Comparison of ENCODE assay signal across 25 mouse cellular contexts in genomic region chr1:151493826-151494225, GRCm38 (mm10).
"Had no signal": no experiment of that assay in that cellular context is flagged by ENCODE, and none has a peak within 500 bp of the region (broad histone marks: within the 10 kb centered on the region; RNA-seq: fewer than 3 reads in every experiment).

No protein-coding gene starts in this region.

- DNase-seq: gastrocnemius, adult 2 months; gastrocnemius, postnatal 10 days; gastrocnemius, postnatal 25 days; heart, postnatal 10 days; heart, postnatal 4 days; kidney, adult 18-20 months; kidney, adult 8-10 months; kidney, postnatal 10 days; kidney, postnatal 25 days; kidney, postnatal 4 days; left cerebral cortex, postnatal 4 days had no signal

- H3K36me3 ChIP-seq: heart, embryonic 10.5 days; heart, embryonic 12.5 days; hindbrain, embryonic 10.5 days; hindbrain, embryonic 12.5 days; intestine, embryonic 15.5 days; limb, embryonic 13.5 days; limb, embryonic 15.5 days had no signal

- ATAC-seq: hindbrain, embryonic 16.5 days; inflammation-experienced regulatory T-cells, adult 6 months; intestine, embryonic 15.5 days; intestine, postnatal 0 days had no signal

- H3K9ac ChIP-seq: heart, embryonic 12.5 days; hindbrain, embryonic 12.5 days; hindbrain, embryonic 14.5 days; intestine, embryonic 15.5 days; limb, embryonic 13.5 days; limb, embryonic 15.5 days; liver, embryonic 14.5 days had no signal

- H3K27me3 ChIP-seq: heart, embryonic 12.5 days; hindbrain, embryonic 12.5 days; intestine, embryonic 15.5 days; limb, embryonic 13.5 days; limb, embryonic 15.5 days had no signal

- H3K9me3 ChIP-seq: heart, embryonic 10.5 days; heart, embryonic 12.5 days; hindbrain, embryonic 10.5 days; hindbrain, embryonic 12.5 days; intestine, embryonic 15.5 days; limb, embryonic 13.5 days; limb, embryonic 15.5 days had no signal

- H3K4me3 ChIP-seq: gastrocnemius, adult 2 months; heart, embryonic 10.5 days; heart, embryonic 12.5 days; hindbrain, embryonic 10.5 days; hindbrain, embryonic 12.5 days; intestine, embryonic 15.5 days; layer of hippocampus, adult 2 months; left cerebral cortex, adult 2 months; limb, embryonic 13.5 days; limb, embryonic 15.5 days had no signal

- H3K27ac ChIP-seq: gastrocnemius, adult 2 months; heart, embryonic 10.5 days; hindbrain, embryonic 10.5 days; hindbrain, embryonic 12.5 days; hindbrain, embryonic 14.5 days; intestine, embryonic 15.5 days; layer of hippocampus, adult 2 months; left cerebral cortex, adult 2 months; limb, embryonic 13.5 days; limb, embryonic 15.5 days; liver, embryonic 14.5 days had no signal

- H3K4me2 ChIP-seq: heart, embryonic 12.5 days; hindbrain, embryonic 12.5 days; hindbrain, embryonic 14.5 days; intestine, embryonic 15.5 days; limb, embryonic 13.5 days; limb, embryonic 15.5 days had no signal
